Mouse (Mus musculus): ENCODE results near the gene Tlr3.

GRCm38 (mm10) chr8:45381075-45381962, 29.6 kb downstream of the Tlr3 start:
- TF ChIP-seq CTCF (IDR thresholded peaks at IDR 0.05; ENCODE audit: borderline replicate concordance, control insufficient read depth, extremely low read depth, insufficient read depth, low read length, poor library complexity) (no peak), POLR2A (IDR thresholded peaks at IDR 0.05; ENCODE audit: control insufficient read depth, extremely low read depth, insufficient read depth, low read length, poor library complexity) (no peak)
